Mouse (Mus musculus) layer of hippocampus, adult 18-20 months (tissue): Measurements from ENCODE around the gene Gm21812. TPM values are rescaled to one million over a fixed set of nuclear protein-coding genes. Genes with fewer than 3 reads are reported as not detected.
"Not testable (repeated sequence)": the region's sequence is repeated elsewhere in the genome, so short reads cannot be mapped to it uniquely, and the experiment has no call there.

Source experiments
- DNase-seq, 2 experiments: peaks; one replicate each; pipeline ENCODE4 v3.0.0; 2022; ENCODE audit warnings: low spot score in 2 of 2
- long read RNA-seq: library from polyadenylated mRNA; stranded (forward); transcript quantifications from one replicate; pipeline ENCODE4 v2.0.0, GENCODE M21; 2021
- total RNA-seq, 2 experiments: library from RNA; stranded (reverse); gene quantifications; 2 replicates each; pipeline ENCODE4 v1.2.3; 2021

The Gm21812 gene
- total RNA-seq = not detected
- long read RNA-seq = 0 reads

GRCm38 (mm10) chrY:9347084-9347483, at the start of gene Gm21812:
TSS of gene Gm21812 (minus strand) at chrY:9347184.
- DNase-seq = not testable (repeated sequence)

Other genes with a start within 250 kb of the Gm21812 start
- not detected for gene Gm21292, start 213.3 kb downstream of the Gm21812 start, total RNA-seq
- not detected for gene Gm21721, start 145.0 kb downstream of the Gm21812 start, total RNA-seq
- not detected for gene Gm21874, start 69.0 kb upstream of the Gm21812 start, total RNA-seq